Mouse (Mus musculus): ENCODE data around the gene N4bp1. TPM values are rescaled to one million over a fixed set of nuclear protein-coding genes. Genes with fewer than 3 reads are reported as not detected.
A peak's percentile ranks its signal among the peaks of the same experiment; 100 is the strongest.

Gene N4bp1
- total and polyA plus RNA-seq, 3 experiments = 12.2 to 15.6 (median 12.8) TPM

- peak; percentile 67; the same call in 1 of the 2 replicates for TF ChIP-seq TCF12 (IDR thresholded peaks at IDR 0.05; ENCODE audit: low read depth, low read length)
Measured at GRCm38 (mm10) chr8:86884489-86885463, at the start of gene N4bp1 (continued).

- H3K79me2 ChIP-seq (replicated peaks; ENCODE audit: control insufficient read depth, extremely low read depth, insufficient read depth, poor library complexity, severe bottlenecking) = no peaks in the 10 kb centered on the region
- no peaks in the 10 kb centered on the region for H3K27me3 ChIP-seq (replicated peaks)
- H3K9me3 ChIP-seq (replicated peaks; ENCODE audit: low read length) = no peaks in the 10 kb centered on the region
- in situ Hi-C loops (cut with MboI; ENCODE audit: low pct_ligation_motif_present, low pct_unique_long_range_greater_than_20kb, low sequenced_read_pairs) = loop anchor here (10.0 kb wide), 1 partner anchor 600 kb away; no protein-coding TSS in a partner anchor
- H3K4me1 ChIP-seq (ENCODE audit: control insufficient read depth in 1 of 2, insufficient read depth in 2 of 2) = no peaks in the 10 kb centered on the region
- no peak overlapping the region for H3K27ac ChIP-seq (ENCODE audit: insufficient read depth, low read depth)
- dilution Hi-C loops (cut with MboI; ENCODE audit: extremely low pct_ligation_motif_present, extremely low pct_unique_long_range_greater_than_20kb, low sequenced_read_pairs) = no loop called here
- no peak for DNase-seq (ENCODE audit: extremely low read depth)
- TF ChIP-seq ETS1 (conservative IDR thresholded peaks at IDR 0.05; ENCODE audit: low read depth, low read length) (no peak), TCF12 (IDR thresholded peaks at IDR 0.05; ENCODE audit: low read depth, low read length) (no peak), CHD1 (IDR thresholded peaks at IDR 0.05; ENCODE audit: low read depth, low read length) (no peak), ELF1 (IDR thresholded peaks at IDR 0.05; ENCODE audit: low read depth, low read length) (no peak), USF1 (IDR thresholded peaks at IDR 0.05; ENCODE audit: low read depth, low read length) (no peak), POLR2A (IDR thresholded peaks at IDR 0.05; ENCODE audit: low read depth, low read length) (no peak), RAD21 (IDR thresholded peaks at IDR 0.05; ENCODE audit: low read depth, low read length) (no peak), SMC3 (IDR thresholded peaks at IDR 0.05; ENCODE audit: low read depth, low read length) (no peak), MAX (IDR thresholded peaks at IDR 0.05; ENCODE audit: low read length) (no peak), KAT2A (IDR thresholded peaks at IDR 0.05; ENCODE audit: insufficient replicate concordance, low read length) (no peak), NRF1 (IDR thresholded peaks at IDR 0.05; ENCODE audit: low read depth, low read length) (no peak)
- no peaks in the 10 kb centered on the region for H3K36me3 ChIP-seq (replicated peaks in 1 of 2; ENCODE audit: control insufficient read depth in 1 of 2, insufficient read depth in 1 of 2, low read length in 1 of 2)
- H3K4me3 ChIP-seq (replicated peaks in 1 of 3; ENCODE audit: low read depth in 2 of 3, low read length in 2 of 3, poor library complexity in 1 of 3) = no peak overlapping the region
- H3K4me2 ChIP-seq (ENCODE audit: insufficient read depth, low read depth, poor library complexity, severe bottlenecking) = no peak overlapping the region
- no peak overlapping the region for H3K9ac ChIP-seq (ENCODE audit: insufficient read depth, low read depth)
Measured at GRCm38 (mm10) chr8:86934841-86935240, 49.8 kb upstream of the N4bp1 start.

- DNase-seq (ENCODE audit: extremely low read depth) = no peak
- Histone ChIP-seq H3K4me1 (ENCODE audit: control insufficient read depth in 1 of 2, insufficient read depth in 2 of 2) (no peaks in the 10 kb centered on the region), H3K79me2 (replicated peaks; ENCODE audit: control insufficient read depth, extremely low read depth, insufficient read depth, poor library complexity, severe bottlenecking) (no peaks in the 10 kb centered on the region), H3K9ac (ENCODE audit: insufficient read depth, low read depth) (no peak overlapping the region), H3K4me2 (ENCODE audit: insufficient read depth, low read depth, poor library complexity, severe bottlenecking) (no peak overlapping the region), H3K27ac (ENCODE audit: insufficient read depth, low read depth) (no peak overlapping the region), H3K36me3 (replicated peaks in 1 of 2; ENCODE audit: control insufficient read depth in 1 of 2, insufficient read depth in 1 of 2, low read length in 1 of 2) (no peaks in the 10 kb centered on the region), H3K9me3 (replicated peaks; ENCODE audit: low read length) (no peaks in the 10 kb centered on the region), H3K27me3 (replicated peaks) (no peaks in the 10 kb centered on the region), H3K4me3 (replicated peaks in 1 of 3; ENCODE audit: low read depth in 2 of 3, low read length in 2 of 3, poor library complexity in 1 of 3) (no peak overlapping the region)
- TF ChIP-seq MYC (IDR thresholded peaks at IDR 0.05; ENCODE audit: low read depth, low read length) = no peak
- no peak for TF ChIP-seq E2F4 (IDR thresholded peaks at IDR 0.05; ENCODE audit: insufficient replicate concordance, low read depth, low read length)
- no peak for TF ChIP-seq MAX (IDR thresholded peaks at IDR 0.05; ENCODE audit: low read length)
- no peak for TF ChIP-seq USF1 (IDR thresholded peaks at IDR 0.05; ENCODE audit: low read depth, low read length)
- no peak for TF ChIP-seq NRF1 (IDR thresholded peaks at IDR 0.05; ENCODE audit: low read depth, low read length)
- no peak for TF ChIP-seq JUND (conservative IDR thresholded peaks at IDR 0.05; ENCODE audit: low read depth, low read length)
- TF ChIP-seq PAX5 (IDR thresholded peaks at IDR 0.05; ENCODE audit: low read length) = no peak
- TF ChIP-seq SIN3A (IDR thresholded peaks at IDR 0.05; ENCODE audit: low read length) = no peak
- TF ChIP-seq TBP (conservative IDR thresholded peaks at IDR 0.05; ENCODE audit: low read depth, low read length) = no peak
- no peak for TF ChIP-seq NELFE (IDR thresholded peaks at IDR 0.05; ENCODE audit: low read depth, low read length)
- TF ChIP-seq POLR2A (IDR thresholded peaks at IDR 0.05; ENCODE audit: low read depth, low read length) = no peak
- TF ChIP-seq ZMIZ1 (IDR thresholded peaks at IDR 0.05; ENCODE audit: low read depth, low read length) = no peak
- TF ChIP-seq TCF12 (IDR thresholded peaks at IDR 0.05; ENCODE audit: low read depth, low read length) = no peak
- no peak for TF ChIP-seq RAD21 (IDR thresholded peaks at IDR 0.05; ENCODE audit: low read depth, low read length)
- no peak for TF ChIP-seq ZKSCAN1 (IDR thresholded peaks at IDR 0.05; ENCODE audit: borderline replicate concordance, low read depth, low read length)
- TF ChIP-seq USF2 (conservative IDR thresholded peaks at IDR 0.05; ENCODE audit: low read depth, low read length) = no peak
- no peak for TF ChIP-seq MEF2A (IDR thresholded peaks at IDR 0.05; ENCODE audit: borderline replicate concordance, low read depth, low read length)
- TF ChIP-seq MAFK (IDR thresholded peaks at IDR 0.05; ENCODE audit: insufficient replicate concordance, low read length) = no peak
- no peak for TF ChIP-seq MXI1 (IDR thresholded peaks at IDR 0.05; ENCODE audit: low read depth, low read length)
- in situ Hi-C loops (cut with MboI; ENCODE audit: low pct_ligation_motif_present, low pct_unique_long_range_greater_than_20kb, low sequenced_read_pairs) = loop anchor here (10.0 kb wide), 1 partner anchor 600 kb away; no protein-coding TSS in a partner anchor
- dilution Hi-C loops (cut with MboI; ENCODE audit: extremely low pct_ligation_motif_present, extremely low pct_unique_long_range_greater_than_20kb, low sequenced_read_pairs) = no loop called here
Measured at GRCm38 (mm10) chr8:86934393-86934792, 49.3 kb upstream of the N4bp1 start.

Data from CH12.LX (cell line).